Mouse (Mus musculus) C2C12 (cell line): ENCODE measurements around the gene Grrp1. TPM values are rescaled to one million over a fixed set of nuclear protein-coding genes. Genes with fewer than 3 reads are reported as not detected.

Source experiments
- H3K27me3 ChIP-seq: one replicate; pipeline ENCODE4 v1.6.1; 2011; ENCODE audit not compliant: control insufficient read depth, insufficient read depth, insufficient read length
- H3K36me3 ChIP-seq: one replicate; pipeline ENCODE4 v1.6.1; 2011; ENCODE audit not compliant: control insufficient read depth, insufficient read depth
- H3K4me3 ChIP-seq: one replicate; pipeline ENCODE4 v1.5.1; 2011; ENCODE audit warnings: mild to moderate bottlenecking, control low read depth; ENCODE audit not compliant: poor library complexity, insufficient read depth, severe bottlenecking
- H3K79me2 ChIP-seq: one replicate; pipeline ENCODE4 v1.6.1; 2011; ENCODE audit not compliant: control insufficient read depth, insufficient read depth
- H3K79me3 ChIP-seq: one replicate; pipeline ENCODE4 v1.6.1; 2011; ENCODE audit warnings: low read depth, control low read depth
- H3ac ChIP-seq: one replicate; pipeline ENCODE3; 2011; ENCODE audit warnings: low read depth; ENCODE audit not compliant: control insufficient read depth, insufficient read length
- CEBPB ChIP-seq: IDR thresholded peaks from one replicate; pipeline ENCODE4 v1.6.1; 2011; ENCODE audit warnings: low read depth, mild to moderate bottlenecking, control low read depth, moderate library complexity
- CTCF ChIP-seq: IDR thresholded peaks from one replicate; pipeline ENCODE4 v1.5.1; 2011; ENCODE audit not compliant: control insufficient read depth, insufficient read depth, insufficient read length
- FOSL1 ChIP-seq: IDR thresholded peaks from one replicate; pipeline ENCODE4 v1.8.0; 2011; ENCODE audit warnings: mild to moderate bottlenecking, low read length; ENCODE audit not compliant: poor library complexity, insufficient read depth, severe bottlenecking
- MAX ChIP-seq: IDR thresholded peaks from one replicate; pipeline ENCODE4 v1.6.1; 2011; ENCODE audit warnings: mild to moderate bottlenecking, control low read depth
- MYOD1 ChIP-seq: IDR thresholded peaks from one replicate; pipeline ENCODE4 v1.6.1; 2011; ENCODE audit warnings: low read depth; ENCODE audit not compliant: control insufficient read depth, insufficient read length
- MYOG ChIP-seq: IDR thresholded peaks from one replicate; pipeline ENCODE4 v1.6.1; 2011; ENCODE audit not compliant: control insufficient read depth, insufficient read length; ENCODE audit errors: extremely low read depth
- USF1 ChIP-seq: IDR thresholded peaks from one replicate; pipeline ENCODE4 v1.6.1; 2011; ENCODE audit warnings: low read depth, mild to moderate bottlenecking, control low read depth, moderate library complexity
- polyA plus RNA-seq: library from polyadenylated mRNA; unstranded; fragments of >200 nt; fragmentation: generic; extraction: Trizol; gene quantifications from one replicate; pipeline ENCODE4 v1.2.1, GENCODE M21; 2012; ENCODE audit warnings: missing spikeins

Grrp1 gene
- polyA plus RNA-seq, 1 experiment, result not detected

- no peaks in the 10 kb centered on the region for H3K79me3 ChIP-seq
- peaks cover 20% of the 10 kb centered on the region for H3K27me3 ChIP-seq
- H3ac ChIP-seq, result no peak overlapping the region
- H3K36me3 ChIP-seq, result no peaks in the 10 kb centered on the region
- TF ChIP-seq CTCF (no peak), MYOG (no peak), MYOD1 (no peak), CEBPB (no peak), MAX (no peak), USF1 (no peak), FOSL1 (no peak)
- H3K4me3 ChIP-seq, result no peak overlapping the region
- H3K79me2 ChIP-seq, result no peaks in the 10 kb centered on the region
Measured at GRCm38 (mm10) chr4:134258354-134258753, 4.4 kb upstream of the Grrp1 start.

- H3K79me3 ChIP-seq, result no peaks in the 10 kb centered on the region
- no peaks in the 10 kb centered on the region for H3K79me2 ChIP-seq
- no peaks in the 10 kb centered on the region for H3K36me3 ChIP-seq
- TF ChIP-seq MAX (no peak), MYOD1 (no peak), USF1 (no peak), MYOG (no peak), CEBPB (no peak)
- H3K27me3 ChIP-seq, result peaks cover 30% of the 10 kb centered on the region
- no peak overlapping the region for H3ac ChIP-seq
- H3K4me3 ChIP-seq, result no peak overlapping the region
Measured at GRCm38 (mm10) chr4:134257198-134258009, 3.5 kb upstream of the Grrp1 start.

- no peak for TF ChIP-seq USF1
- no peak for TF ChIP-seq MYOG
- TF ChIP-seq MAX, result no peak
- no peak for TF ChIP-seq FOSL1
- TF ChIP-seq MYOD1, result no peak
- TF ChIP-seq CEBPB, result no peak
- no peak for TF ChIP-seq CTCF
- H3K79me3 ChIP-seq, result no peaks in the 10 kb centered on the region
- no peaks in the 10 kb centered on the region for H3K79me2 ChIP-seq
- H3K4me3 ChIP-seq, result no peak overlapping the region
- no peaks in the 10 kb centered on the region for H3K36me3 ChIP-seq
- no peak overlapping the region for H3ac ChIP-seq
- peaks cover 38% of the 10 kb centered on the region for H3K27me3 ChIP-seq
Measured at GRCm38 (mm10) chr4:134256407-134257197, 2.7 kb upstream of the Grrp1 start.

GRCm38 (mm10) chr4:134255854-134256253 is 1.9 kb upstream of the Grrp1 start:
- Histone ChIP-seq H3K27me3 (peaks cover 42% of the 10 kb centered on the region), H3K79me2 (no peaks in the 10 kb centered on the region), H3K36me3 (no peaks in the 10 kb centered on the region), H3K4me3 (no peak overlapping the region), H3K79me3 (no peaks in the 10 kb centered on the region), H3ac (no peak overlapping the region)
- TF ChIP-seq MYOD1 (no peak), CEBPB (no peak), MAX (no peak), MYOG (no peak), USF1 (no peak), FOSL1 (no peak), CTCF (no peak)

GRCm38 (mm10) chr4:134254835-134255234 is 929 bp upstream of the Grrp1 start:
- H3K27me3 ChIP-seq, result peaks cover 52% of the 10 kb centered on the region
- H3K79me3 ChIP-seq, result no peaks in the 10 kb centered on the region

More at GRCm38 (mm10) chr4:134254835-134255234, 929 bp upstream of the Grrp1 start:
- no peaks in the 10 kb centered on the region for H3K79me2 ChIP-seq
- no peak overlapping the region for H3K4me3 ChIP-seq
- TF ChIP-seq MYOG (no peak), MYOD1 (no peak), CTCF (no peak), CEBPB (no peak), MAX (no peak), USF1 (no peak), FOSL1 (no peak)
- H3K36me3 ChIP-seq, result no peaks in the 10 kb centered on the region
- no peak overlapping the region for H3ac ChIP-seq
